Mouse (Mus musculus): ENCODE measurements around the gene Tbce. TPM values are rescaled to one million over a fixed set of nuclear protein-coding genes. Genes with fewer than 3 reads are reported as not detected.

Gene Tbce
- total and polyA plus RNA-seq, 2 experiments: 11.9 to 36.2 TPM

- Histone ChIP-seq H3K9ac (ENCODE audit: low read depth, low read length) (no peak overlapping the region), H3K27ac (replicated peaks; ENCODE audit: insufficient read depth, low read depth, low read length) (no peak overlapping the region), H3K27me3 (ENCODE audit: control insufficient read depth, insufficient read depth, low read length) (no peaks in the 10 kb centered on the region), H3K4me1 (ENCODE audit: control insufficient read depth, insufficient read depth, low read length) (no peaks in the 10 kb centered on the region), H3K4me3 (ENCODE audit: insufficient read depth, low read depth, low read length) (no peak overlapping the region), H3K36me3 (ENCODE audit: control insufficient read depth, insufficient read depth, low read length) (peaks cover 27% of the 10 kb centered on the region), H3K79me2 (ENCODE audit: control insufficient read depth, insufficient read depth, low read length) (no peaks in the 10 kb centered on the region; the same call in 1 of the 2 replicates)
- 92% methylated on average over 4 of the region's 4 CpGs for WGBS
- TF ChIP-seq POLR2A (IDR thresholded peaks at IDR 0.05; ENCODE audit: extremely low read depth, insufficient read depth, low read length): no peak
- TF ChIP-seq CTCF (IDR thresholded peaks at IDR 0.05; ENCODE audit: low read depth, low read length): no peak
- no peak for DNase-seq (ENCODE audit: extremely low read depth, low read depth, low spot score)
Measured at GRCm38 (mm10) chr13:14014540-14014939, 24.9 kb downstream of the Tbce start.

GRCm38 (mm10) chr13:14014001-14014400, 25.4 kb downstream of the Tbce start:
- Histone ChIP-seq H3K79me2 (ENCODE audit: control insufficient read depth, insufficient read depth, low read length) (no peaks in the 10 kb centered on the region; the same call in 1 of the 2 replicates), H3K36me3 (ENCODE audit: control insufficient read depth, insufficient read depth, low read length) (peaks cover 24% of the 10 kb centered on the region)

GRCm38 (mm10) chr13:14011454-14011995, 27.9 kb downstream of the Tbce start:
- Histone ChIP-seq H3K9ac (ENCODE audit: low read depth, low read length) (no peak overlapping the region), H3K79me2 (ENCODE audit: control insufficient read depth, insufficient read depth, low read length) (no peaks in the 10 kb centered on the region), H3K4me1 (ENCODE audit: control insufficient read depth, insufficient read depth, low read length) (no peaks in the 10 kb centered on the region), H3K27me3 (ENCODE audit: control insufficient read depth, insufficient read depth, low read length) (no peaks in the 10 kb centered on the region), H3K36me3 (ENCODE audit: control insufficient read depth, insufficient read depth, low read length) (peaks cover 22% of the 10 kb centered on the region), H3K27ac (replicated peaks; ENCODE audit: insufficient read depth, low read depth, low read length) (no peak overlapping the region), H3K4me3 (ENCODE audit: insufficient read depth, low read depth, low read length) (no peak overlapping the region)
- WGBS: 87% methylated on average over 4 of the region's 4 CpGs
- DNase-seq (ENCODE audit: extremely low read depth, low read depth, low spot score): no peak
- TF ChIP-seq POLR2A (IDR thresholded peaks at IDR 0.05; ENCODE audit: extremely low read depth, insufficient read depth, low read length): no peak
- TF ChIP-seq CTCF (IDR thresholded peaks at IDR 0.05; ENCODE audit: low read depth, low read length): no peak

More at GRCm38 (mm10) chr13:14014001-14014400, 25.4 kb downstream of the Tbce start:
- WGBS: 93% methylated on average over 2 of the region's 2 CpGs
- H3K27me3 ChIP-seq (ENCODE audit: control insufficient read depth, insufficient read depth, low read length): no peaks in the 10 kb centered on the region
- no peak for TF ChIP-seq POLR2A (IDR thresholded peaks at IDR 0.05; ENCODE audit: extremely low read depth, insufficient read depth, low read length)
- TF ChIP-seq CTCF (IDR thresholded peaks at IDR 0.05; ENCODE audit: low read depth, low read length): no peak
- H3K27ac ChIP-seq (replicated peaks; ENCODE audit: insufficient read depth, low read depth, low read length): no peak overlapping the region
- no peaks in the 10 kb centered on the region for H3K4me1 ChIP-seq (ENCODE audit: control insufficient read depth, insufficient read depth, low read length)
- DNase-seq (ENCODE audit: extremely low read depth, low read depth, low spot score): no peak
- no peak overlapping the region for H3K4me3 ChIP-seq (ENCODE audit: insufficient read depth, low read depth, low read length)
- H3K9ac ChIP-seq (ENCODE audit: low read depth, low read length): no peak overlapping the region

GRCm38 (mm10) chr13:14006056-14006455, 33.4 kb downstream of the Tbce start:
- no peak for DNase-seq (ENCODE audit: extremely low read depth, low read depth, low spot score)
- Histone ChIP-seq H3K36me3 (ENCODE audit: control insufficient read depth, insufficient read depth, low read length) (peaks cover 57% of the 10 kb centered on the region), H3K79me2 (ENCODE audit: control insufficient read depth, insufficient read depth, low read length) (no peaks in the 10 kb centered on the region), H3K4me1 (ENCODE audit: control insufficient read depth, insufficient read depth, low read length) (peaks cover 2% of the 10 kb centered on the region; the same call in 1 of the 2 replicates), H3K27ac (replicated peaks; ENCODE audit: insufficient read depth, low read depth, low read length) (no peak overlapping the region), H3K9ac (ENCODE audit: low read depth, low read length) (no peak overlapping the region), H3K4me3 (ENCODE audit: insufficient read depth, low read depth, low read length) (no peak overlapping the region), H3K27me3 (ENCODE audit: control insufficient read depth, insufficient read depth, low read length) (no peaks in the 10 kb centered on the region)
- TF ChIP-seq CTCF (IDR thresholded peaks at IDR 0.05; ENCODE audit: low read depth, low read length) (no peak), POLR2A (IDR thresholded peaks at IDR 0.05; ENCODE audit: extremely low read depth, insufficient read depth, low read length) (no peak)
- WGBS: 83% methylated on average over 2 of the region's 2 CpGs

- peaks cover 64% of the 10 kb centered on the region for H3K36me3 ChIP-seq (ENCODE audit: control insufficient read depth, insufficient read depth, low read length)
- 67% methylated on average over 5 of the region's 5 CpGs for WGBS
- no peak overlapping the region for H3K27ac ChIP-seq (replicated peaks; ENCODE audit: insufficient read depth, low read depth, low read length)
- no peak overlapping the region for H3K9ac ChIP-seq (ENCODE audit: low read depth, low read length)
- H3K79me2 ChIP-seq (ENCODE audit: control insufficient read depth, insufficient read depth, low read length): no peaks in the 10 kb centered on the region
- TF ChIP-seq CTCF (IDR thresholded peaks at IDR 0.05; ENCODE audit: low read depth, low read length): no peak
- TF ChIP-seq POLR2A (IDR thresholded peaks at IDR 0.05; ENCODE audit: extremely low read depth, insufficient read depth, low read length): no peak
- H3K27me3 ChIP-seq (ENCODE audit: control insufficient read depth, insufficient read depth, low read length): no peaks in the 10 kb centered on the region
- peaks cover 2% of the 10 kb centered on the region; the same call in 1 of the 2 replicates for H3K4me1 ChIP-seq (ENCODE audit: control insufficient read depth, insufficient read depth, low read length)
- DNase-seq (ENCODE audit: extremely low read depth, low read depth, low spot score): no peak
- H3K4me3 ChIP-seq (ENCODE audit: insufficient read depth, low read depth, low read length): no peak overlapping the region
Measured at GRCm38 (mm10) chr13:14004999-14005398, 34.4 kb downstream of the Tbce start.

- H3K9ac ChIP-seq (ENCODE audit: low read depth, low read length): no peak overlapping the region
- 76% methylated on average over 4 of the region's 4 CpGs for WGBS
- TF ChIP-seq CTCF (IDR thresholded peaks at IDR 0.05; ENCODE audit: low read depth, low read length): no peak
- no peak for TF ChIP-seq POLR2A (IDR thresholded peaks at IDR 0.05; ENCODE audit: extremely low read depth, insufficient read depth, low read length)
- no peak overlapping the region for H3K27ac ChIP-seq (replicated peaks; ENCODE audit: insufficient read depth, low read depth, low read length)
- H3K36me3 ChIP-seq (ENCODE audit: control insufficient read depth, insufficient read depth, low read length): peaks cover 67% of the 10 kb centered on the region
- peaks cover 2% of the 10 kb centered on the region; the same call in 1 of the 2 replicates for H3K4me1 ChIP-seq (ENCODE audit: control insufficient read depth, insufficient read depth, low read length)
- no peaks in the 10 kb centered on the region for H3K79me2 ChIP-seq (ENCODE audit: control insufficient read depth, insufficient read depth, low read length)
- H3K27me3 ChIP-seq (ENCODE audit: control insufficient read depth, insufficient read depth, low read length): no peaks in the 10 kb centered on the region
- H3K4me3 ChIP-seq (ENCODE audit: insufficient read depth, low read depth, low read length): no peak overlapping the region
- no peak for DNase-seq (ENCODE audit: extremely low read depth, low read depth, low spot score)
Measured at GRCm38 (mm10) chr13:14004086-14004485, 35.4 kb downstream of the Tbce start.
